Mouse (Mus musculus): ENCODE data around the gene Map3k7. TPM values are rescaled to one million over a fixed set of nuclear protein-coding genes. Genes with fewer than 3 reads are reported as not detected.
A peak's percentile ranks its signal among the peaks of the same experiment; 100 is the strongest.

The Map3k7 gene
- total RNA-seq, 2 experiments from 2014 or later, result 35.6 to 43.2 TPM

DNA sequence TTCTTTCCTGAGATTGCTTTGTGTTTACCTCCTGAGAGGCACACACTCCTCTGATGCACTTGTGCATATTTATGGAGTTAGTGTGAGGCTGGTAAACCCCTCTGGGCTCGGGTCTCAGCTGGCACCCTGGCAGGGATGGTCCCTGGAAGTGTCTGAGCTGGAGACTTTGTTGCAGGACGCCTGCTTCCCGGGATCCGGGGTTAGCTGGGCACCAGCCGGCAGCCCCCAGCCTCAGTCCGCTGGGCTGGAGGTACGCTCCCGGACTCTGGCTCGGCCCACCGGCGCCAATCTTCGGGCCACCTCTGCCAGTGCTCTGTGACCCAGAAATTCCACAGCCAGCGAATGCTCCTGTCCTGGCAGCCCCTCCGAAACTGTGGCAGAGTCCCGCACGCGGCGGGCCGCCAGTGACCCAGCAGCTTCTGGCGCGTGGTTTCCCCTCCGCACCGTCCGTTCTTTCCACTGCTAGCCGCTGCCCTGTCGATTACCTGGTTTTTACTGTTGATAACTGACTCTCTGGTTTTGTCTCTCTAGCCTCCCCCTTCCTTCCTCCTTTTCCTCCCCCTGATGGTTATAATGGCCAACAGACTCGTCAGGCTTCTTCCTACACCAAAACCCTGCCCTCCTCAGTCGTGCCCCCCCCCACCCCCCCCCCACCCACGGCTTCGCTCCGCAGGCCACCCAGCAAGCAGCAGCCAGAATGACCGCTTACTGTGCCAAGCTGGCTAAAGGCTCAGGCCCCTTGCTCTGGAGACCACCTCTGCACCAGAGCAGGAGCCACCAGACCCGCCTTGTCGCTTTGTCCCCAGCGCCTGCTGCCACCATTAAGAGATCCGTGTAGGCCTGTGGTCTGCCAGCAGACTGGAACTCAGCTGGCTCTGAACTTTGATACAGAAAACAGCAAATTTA is 26.3 kb upstream of the Map3k7 start:
- no peak for DNase-seq (ENCODE audit: extremely low spot score in 1 of 2, low spot score in 2 of 2)
- intact Hi-C loops (cut with DNase I), result loop anchor here (10.0 kb wide), 1 partner anchor 523 kb away; no protein-coding TSS in a partner anchor
- Histone ChIP-seq H3K27ac (no peak overlapping the region), H3K4me3 (peak overlapping the region; percentile 50)
- TF ChIP-seq CTCF (IDR thresholded peaks at IDR 0.05), result no peak

DNA sequence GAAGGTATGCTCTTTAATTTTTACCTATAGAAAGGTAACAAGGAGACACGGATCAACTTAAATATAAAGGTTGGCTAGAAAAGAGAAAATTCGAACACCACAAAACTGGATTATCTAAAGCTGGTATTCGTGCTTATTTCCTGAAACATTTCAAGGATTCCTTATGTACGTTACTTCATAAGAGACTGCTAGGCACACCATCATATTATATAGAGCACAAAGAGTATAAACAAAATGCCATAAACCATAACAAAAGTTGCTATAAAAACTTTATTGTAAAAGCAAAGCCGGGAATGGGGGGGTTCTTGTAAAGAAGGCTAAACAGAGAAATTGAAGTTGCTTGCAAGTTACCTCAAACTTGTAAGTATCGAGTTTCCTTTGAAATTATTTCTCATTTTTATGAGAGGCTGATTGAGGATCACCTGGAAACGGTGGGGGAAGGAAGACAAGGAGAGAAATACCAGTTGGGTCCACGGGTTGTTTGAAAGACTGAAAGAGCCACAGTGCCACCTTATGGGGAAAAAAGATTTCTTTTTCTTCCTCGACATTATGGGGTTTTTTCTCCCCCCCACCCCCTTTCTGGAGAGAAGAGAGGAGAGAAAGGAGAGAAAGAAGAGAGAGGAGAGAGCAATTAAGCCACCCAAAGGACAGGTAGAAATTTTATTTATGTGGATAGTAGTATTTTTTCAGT is 25.3 kb upstream of the Map3k7 start:
- DNase-seq (ENCODE audit: extremely low spot score in 1 of 2, low spot score in 2 of 2), result peak in 1 of 2 experiments; percentile 30
- no peak overlapping the region for H3K4me3 ChIP-seq
- intact Hi-C loops (cut with DNase I), result loop anchor here (10.0 kb wide), 1 partner anchor 524 kb away; no protein-coding TSS in a partner anchor
- TF ChIP-seq CTCF (IDR thresholded peaks at IDR 0.05), result peak; percentile 67
- no peak overlapping the region for H3K27ac ChIP-seq

GRCm38 (mm10) chr4:31941616-31942015 is 22.3 kb upstream of the Map3k7 start:
- no peak for DNase-seq (ENCODE audit: extremely low spot score in 1 of 2, low spot score in 2 of 2)
- no peak overlapping the region for H3K4me3 ChIP-seq
- no peak overlapping the region for H3K27ac ChIP-seq
- TF ChIP-seq CTCF (IDR thresholded peaks at IDR 0.05), result no peak
- intact Hi-C loops (cut with DNase I), result no loop called here

- H3K4me3 ChIP-seq, result no peak overlapping the region
- no peak for DNase-seq (ENCODE audit: extremely low spot score in 1 of 2, low spot score in 2 of 2)
- H3K27ac ChIP-seq, result no peak overlapping the region
- TF ChIP-seq CTCF (IDR thresholded peaks at IDR 0.05), result no peak
- intact Hi-C loops (cut with DNase I), result no loop called here
Observed at GRCm38 (mm10) chr4:31943045-31943444, 20.9 kb upstream of the Map3k7 start.

GRCm38 (mm10) chr4:31964194-31964875 is 438 bp downstream of the Map3k7 start:
- no peak for DNase-seq (ENCODE audit: extremely low spot score in 1 of 2, low spot score in 2 of 2)
- intact Hi-C loops (cut with DNase I), result no loop called here
- H3K4me3 ChIP-seq, result peak overlapping the region; percentile 83
- TF ChIP-seq CTCF (IDR thresholded peaks at IDR 0.05), result no peak
- peak overlapping the region; percentile 99 for H3K27ac ChIP-seq

- no peak for DNase-seq (ENCODE audit: extremely low spot score in 1 of 2, low spot score in 2 of 2)
- peak overlapping the region; percentile 83 for H3K4me3 ChIP-seq
- H3K27ac ChIP-seq, result no peak overlapping the region
- intact Hi-C loops (cut with DNase I), result no loop called here
- TF ChIP-seq CTCF (IDR thresholded peaks at IDR 0.05), result no peak
Observed at GRCm38 (mm10) chr4:31965208-31965607, 1.3 kb downstream of the Map3k7 start.

DNA sequence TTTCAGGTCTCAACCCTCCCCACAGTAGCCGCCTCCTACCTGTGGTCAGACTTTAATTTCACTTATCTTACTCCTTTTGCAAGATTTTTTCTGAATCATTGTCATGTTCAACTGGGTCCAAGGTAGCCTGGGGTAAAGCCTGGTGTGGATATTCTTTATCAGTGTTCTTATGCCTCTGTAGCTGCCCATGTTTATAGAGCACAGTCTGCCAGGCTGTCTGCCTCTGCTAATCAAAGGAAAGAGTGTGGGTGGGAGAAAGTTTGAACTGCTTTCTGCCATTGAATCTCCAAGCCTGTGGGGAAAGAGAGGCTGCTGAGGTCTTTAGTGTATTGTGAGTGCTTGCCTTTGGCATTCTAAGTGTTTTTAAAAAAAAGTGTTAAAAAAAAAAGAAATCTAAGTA is 7.5 kb downstream of the Map3k7 start:
- no peak for TF ChIP-seq CTCF (IDR thresholded peaks at IDR 0.05)
- Histone ChIP-seq H3K4me3 (no peak overlapping the region), H3K27ac (no peak overlapping the region)
- intact Hi-C loops (cut with DNase I), result loop anchor here (5.0 kb wide), 1 partner anchor 601 kb away; no protein-coding TSS in a partner anchor
- DNase-seq (ENCODE audit: extremely low spot score in 1 of 2, low spot score in 2 of 2), result no peak

DNA sequence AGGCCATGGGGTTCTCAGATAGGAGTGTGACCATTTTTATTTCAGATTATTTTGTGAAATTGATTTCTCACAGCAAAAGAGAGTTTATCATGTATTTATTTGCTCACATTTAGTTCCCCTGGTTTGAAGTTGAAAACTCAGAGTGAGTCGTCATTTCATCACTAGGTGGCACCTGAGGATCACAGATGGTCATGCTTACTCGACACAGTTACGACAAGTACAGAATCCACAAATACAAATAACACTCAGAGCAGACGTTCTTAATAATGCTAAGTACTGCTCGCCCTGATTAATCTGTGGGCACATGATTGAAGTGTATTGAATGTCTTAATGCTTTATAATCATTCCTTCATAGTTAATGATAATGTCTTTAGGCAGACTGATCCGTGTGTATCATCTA is 8.3 kb downstream of the Map3k7 start:
- no peak for DNase-seq (ENCODE audit: extremely low spot score in 1 of 2, low spot score in 2 of 2)
- intact Hi-C loops (cut with DNase I), result loop anchor here (5.0 kb wide), 1 partner anchor 600 kb away; no protein-coding TSS in a partner anchor
- peak; percentile 41 for TF ChIP-seq CTCF (IDR thresholded peaks at IDR 0.05)
- Histone ChIP-seq H3K4me3 (no peak overlapping the region), H3K27ac (no peak overlapping the region)

DNA sequence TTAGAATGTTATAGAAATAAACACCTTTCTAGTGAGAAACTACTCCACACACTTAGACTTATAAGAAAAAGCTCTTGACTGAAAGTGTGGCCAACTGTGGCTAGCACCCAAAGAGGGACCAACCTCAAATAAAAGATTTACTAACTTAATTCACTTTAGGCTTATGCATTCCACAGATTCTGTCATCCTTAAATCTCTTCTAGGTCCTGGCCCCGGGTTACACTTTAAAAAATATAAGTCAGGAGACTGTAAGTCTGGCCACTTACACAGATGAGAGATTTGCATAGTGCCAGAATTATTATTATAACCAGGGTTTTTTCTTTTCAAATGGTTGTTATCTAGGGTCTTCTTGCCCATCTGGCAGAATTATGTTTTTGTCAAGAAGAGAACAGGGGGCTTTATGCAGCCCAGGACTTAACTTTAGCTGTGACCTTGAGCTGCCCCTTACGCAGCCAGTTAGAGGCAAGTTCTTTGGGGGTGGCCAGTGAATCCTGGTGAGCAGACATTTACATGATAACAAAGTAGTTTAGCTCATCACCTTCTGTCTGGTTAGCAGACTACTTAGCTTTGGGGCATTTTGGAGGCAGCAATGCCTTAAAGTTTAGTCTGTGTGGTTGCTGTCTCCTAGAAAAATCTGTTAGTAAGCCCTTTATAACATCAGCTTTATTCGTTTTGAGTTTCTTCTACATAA is 11.5 kb downstream of the Map3k7 start:
- H3K27ac ChIP-seq, result no peak overlapping the region
- no peak for TF ChIP-seq CTCF (IDR thresholded peaks at IDR 0.05)
- DNase-seq (ENCODE audit: extremely low spot score in 1 of 2, low spot score in 2 of 2), result no peak
- intact Hi-C loops (cut with DNase I), result no loop called here
- no peak overlapping the region for H3K4me3 ChIP-seq

- no peak overlapping the region for H3K4me3 ChIP-seq
- no peak for TF ChIP-seq CTCF (IDR thresholded peaks at IDR 0.05)
Observed at GRCm38 (mm10) chr4:31981863-31982262, 18.0 kb downstream of the Map3k7 start.

GRCm38 (mm10) chr4:31993386-31993785 is 29.5 kb downstream of the Map3k7 start:
- H3K4me3 ChIP-seq, result no peak overlapping the region
- no peak for TF ChIP-seq CTCF (IDR thresholded peaks at IDR 0.05)
- no peak overlapping the region for H3K27ac ChIP-seq
- no peak for DNase-seq (ENCODE audit: extremely low spot score in 1 of 2, low spot score in 2 of 2)
- intact Hi-C loops (cut with DNase I), result no loop called here

More at GRCm38 (mm10) chr4:31981863-31982262, 18.0 kb downstream of the Map3k7 start:
- DNase-seq (ENCODE audit: extremely low spot score in 1 of 2, low spot score in 2 of 2), result no peak
- H3K27ac ChIP-seq, result no peak overlapping the region
- intact Hi-C loops (cut with DNase I), result no loop called here

Data from left cerebral cortex, adult 2 months (tissue).